ENCODE assay signal across 8 mouse cellular contexts in genomic region chr13:110018431-110018901, GRCm38 (mm10).
DNase-seq lines count a peak whose midpoint lies in the region; ATAC-seq lines count a peak whose summit lies in the region.

No protein-coding gene starts in this region.

- H3K4me2 ChIP-seq in hindbrain, embryonic 13.5 days = peak overlapping the region; percentile 82

- peak; percentile 78 for DNase-seq in MEL-GATA-1-ER (ENCODE audit: extremely low read depth, low read depth)
- DNase-seq in cerebellum, adult 8-10 months = peak; percentile 79
- DNase-seq in frontal cortex, postnatal 10 days (ENCODE audit: low spot score in 2 of 2) = peak; percentile 25 to 78
- peak; percentile 70 to 81 for DNase-seq in layer of hippocampus, postnatal 14 days (ENCODE audit: low spot score in 2 of 2)
- peak; percentile 87 for DNase-seq in lung, postnatal 10 days
- DNase-seq in ovary, postnatal 36 days (ENCODE audit: low spot score) = peak; percentile 76
- DNase-seq in thymus, postnatal 14 days = peak; percentile 77

- no peaks in the 10 kb centered on the region for H3K36me3 ChIP-seq in hindbrain, embryonic 13.5 days

- peak overlapping the region; percentile 40 for H3K4me3 ChIP-seq in hindbrain, embryonic 13.5 days

- H3K27me3 ChIP-seq in hindbrain, embryonic 13.5 days = peaks cover 3% of the 10 kb centered on the region; the same call in 1 of the 2 replicates

- peak overlapping the region; percentile 76 for H3K9ac ChIP-seq in hindbrain, embryonic 13.5 days

- under 1% methylated on average over 17 of the region's 17 CpGs for WGBS in hindbrain, embryonic 13.5 days

- ATAC-seq in hindbrain, embryonic 13.5 days (ENCODE audit: low FRiP score) = peak; percentile 85

- peak overlapping the region; percentile 92 for H3K27ac ChIP-seq in hindbrain, embryonic 13.5 days

- H3K4me1 ChIP-seq in hindbrain, embryonic 13.5 days (replicated peaks) = peaks cover 14% of the 10 kb centered on the region

- no peaks in the 10 kb centered on the region for H3K9me3 ChIP-seq in hindbrain, embryonic 13.5 days

Comparison
In these comparisons a context has a peak if more than half of its experiments do, and no peak if none do; other contexts are left out.
1. Peak in every context shown above with its lines: DNase-seq, ATAC-seq, H3K4me3 ChIP-seq and H3K27ac ChIP-seq.